Mouse (Mus musculus) liver, embryonic 14.5 days (tissue): ENCODE data around the gene Srpk2.

Source experiments
- CTCF ChIP-seq: IDR thresholded peaks from 2 replicates; pipeline ENCODE4 v1.5.1; 2016; ENCODE audit warnings: antibody characterized with exemption, low read depth, control low read depth
- EP300 ChIP-seq: IDR thresholded peaks from 2 replicates; pipeline ENCODE4 v1.6.1; 2016; ENCODE audit warnings: antibody characterized with exemption, low read depth

- no peak for TF ChIP-seq CTCF
- TF ChIP-seq EP300 = no peak
Observed at GRCm38 (mm10) chr5:23512556-23512955, 171.9 kb downstream of the Srpk2 start.
